Mouse (Mus musculus): ENCODE results near the gene Cfap299. TPM values are rescaled to one million over a fixed set of nuclear protein-coding genes. Genes with fewer than 3 reads are reported as not detected.

Gene Cfap299
- polyA plus RNA-seq, 1 experiment from 2014 or later: 1.1 TPM

DNA sequence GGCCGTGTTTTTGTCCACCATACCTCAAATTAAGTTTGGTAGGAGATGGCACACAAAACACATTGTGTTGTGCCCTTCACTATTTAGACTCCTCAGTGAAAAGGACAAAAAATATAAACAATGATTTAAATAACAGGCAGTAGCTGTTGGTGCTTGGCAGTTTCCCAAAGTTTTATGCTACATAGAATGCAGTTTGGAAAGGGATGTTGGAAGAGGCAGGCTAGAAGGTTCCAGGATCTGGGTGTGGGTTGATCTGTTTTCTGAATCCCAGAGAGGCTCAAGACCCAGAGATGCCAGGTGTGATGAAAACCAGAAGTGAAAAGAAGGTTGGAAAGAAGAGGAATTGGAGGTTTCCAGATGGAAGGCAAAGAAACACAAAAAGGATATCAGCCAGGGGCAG lies 73.1 kb downstream of the Cfap299 start:
- no peak for ATAC-seq
- no peaks in the 10 kb centered on the region for H3K27me3 ChIP-seq
- H3K27ac ChIP-seq: no peak overlapping the region
- 87% methylated on average over 1 of the region's 1 CpGs for WGBS
- no peaks in the 10 kb centered on the region for H3K9me3 ChIP-seq (replicated peaks)
- no peaks in the 10 kb centered on the region for H3K4me1 ChIP-seq
- no peak overlapping the region for H3K4me2 ChIP-seq
- no peaks in the 10 kb centered on the region for H3K36me3 ChIP-seq (ENCODE audit: poor library complexity, severe bottlenecking)
- no peak overlapping the region for H3K4me3 ChIP-seq
- no peak overlapping the region for H3K9ac ChIP-seq

DNA sequence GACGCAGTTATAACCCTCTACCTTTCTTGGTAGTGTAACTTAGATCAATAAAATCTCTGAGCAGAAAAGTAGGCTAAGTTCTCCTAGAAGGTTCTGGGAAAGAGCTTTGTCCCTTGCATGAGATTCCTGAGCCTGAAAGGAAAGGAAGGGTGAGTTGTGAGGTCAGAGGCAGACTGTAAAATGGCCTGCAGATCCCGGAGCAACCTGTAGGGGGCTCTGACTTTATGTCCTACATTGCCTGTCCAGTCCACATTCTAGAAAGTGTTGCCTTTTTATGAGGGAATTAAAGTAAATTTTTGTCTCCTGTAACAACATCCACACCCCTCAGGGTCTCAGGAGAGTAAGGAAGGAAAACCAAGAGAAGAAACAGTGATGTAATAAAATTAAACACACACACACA lies 81.0 kb downstream of the Cfap299 start:
- Histone ChIP-seq H3K4me2 (no peak overlapping the region), H3K4me3 (no peak overlapping the region), H3K27ac (no peak overlapping the region), H3K9ac (no peak overlapping the region), H3K9me3 (replicated peaks) (no peaks in the 10 kb centered on the region), H3K27me3 (no peaks in the 10 kb centered on the region), H3K36me3 (ENCODE audit: poor library complexity, severe bottlenecking) (no peaks in the 10 kb centered on the region), H3K4me1 (no peaks in the 10 kb centered on the region)
- 78% methylated on average over 2 of the region's 2 CpGs for WGBS
- no peak for ATAC-seq

DNA sequence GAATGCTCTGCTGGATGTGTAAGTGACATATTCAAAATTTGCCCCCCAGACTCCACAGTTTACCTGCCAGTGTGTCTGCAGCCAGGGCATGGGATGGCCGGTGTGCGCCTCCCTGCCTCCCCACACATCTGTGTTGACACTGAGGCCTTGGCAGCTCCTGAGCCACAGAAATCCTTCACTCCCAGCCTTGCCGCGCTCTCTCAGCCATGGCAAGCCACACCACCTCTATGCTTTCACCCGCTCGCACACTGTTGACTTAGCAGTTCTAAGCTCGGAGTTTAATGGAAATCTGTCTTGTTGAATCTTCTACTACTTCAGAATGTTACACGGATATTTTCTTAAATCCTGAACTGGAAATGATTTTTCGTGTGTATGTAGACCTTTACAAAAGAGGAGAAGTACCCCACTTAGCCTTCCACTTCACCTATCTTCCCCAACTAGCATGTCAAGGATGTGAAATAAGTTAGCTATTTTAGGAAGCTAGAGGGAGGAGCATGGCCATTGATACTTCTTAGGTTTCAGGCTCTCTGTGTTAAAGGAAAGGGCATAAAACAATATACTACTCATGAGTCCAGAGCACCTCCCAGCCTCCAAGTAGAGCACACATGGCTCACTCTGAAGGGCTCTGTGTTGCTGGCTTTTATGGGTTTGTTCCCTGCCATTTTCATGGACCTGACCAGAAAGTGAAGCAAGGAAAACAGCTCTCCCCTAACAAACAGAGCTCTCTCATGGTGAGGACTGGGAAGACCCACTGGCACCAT lies 87.5 kb downstream of the Cfap299 start:
- Histone ChIP-seq H3K36me3 (ENCODE audit: poor library complexity, severe bottlenecking) (no peaks in the 10 kb centered on the region), H3K27me3 (no peaks in the 10 kb centered on the region), H3K4me3 (no peak overlapping the region), H3K27ac (no peak overlapping the region), H3K4me2 (no peak overlapping the region), H3K9ac (no peak overlapping the region), H3K9me3 (replicated peaks) (no peaks in the 10 kb centered on the region), H3K4me1 (no peaks in the 10 kb centered on the region)
- 94% methylated on average over 9 of the region's 9 CpGs for WGBS
- ATAC-seq: no peak

- Histone ChIP-seq H3K27ac (no peak overlapping the region), H3K9ac (no peak overlapping the region), H3K9me3 (replicated peaks) (no peaks in the 10 kb centered on the region), H3K4me2 (no peak overlapping the region), H3K4me1 (no peaks in the 10 kb centered on the region), H3K36me3 (ENCODE audit: poor library complexity, severe bottlenecking) (no peaks in the 10 kb centered on the region), H3K27me3 (no peaks in the 10 kb centered on the region), H3K4me3 (no peak overlapping the region)
- 97% methylated on average over 1 of the region's 1 CpGs for WGBS
- ATAC-seq: no peak
Measured at GRCm38 (mm10) chr5:98424965-98425364, 95.9 kb downstream of the Cfap299 start.

GRCm38 (mm10) chr5:98426112-98426511 lies 97.0 kb downstream of the Cfap299 start:
- H3K9me3 ChIP-seq (replicated peaks): no peaks in the 10 kb centered on the region
- ATAC-seq: no peak
- H3K4me3 ChIP-seq: no peak overlapping the region
- 89% methylated on average over 5 of the region's 5 CpGs for WGBS
- no peak overlapping the region for H3K27ac ChIP-seq
- H3K27me3 ChIP-seq: no peaks in the 10 kb centered on the region
- no peak overlapping the region for H3K9ac ChIP-seq
- no peaks in the 10 kb centered on the region for H3K4me1 ChIP-seq
- H3K36me3 ChIP-seq (ENCODE audit: poor library complexity, severe bottlenecking): no peaks in the 10 kb centered on the region
- no peak overlapping the region for H3K4me2 ChIP-seq

GRCm38 (mm10) chr5:98430060-98430459 lies 101.0 kb downstream of the Cfap299 start:
- no peaks in the 10 kb centered on the region for H3K36me3 ChIP-seq (ENCODE audit: poor library complexity, severe bottlenecking)
- no peaks in the 10 kb centered on the region for H3K4me1 ChIP-seq
- 82% methylated on average over 7 of the region's 7 CpGs for WGBS
- H3K4me2 ChIP-seq: no peak overlapping the region
- no peak overlapping the region for H3K4me3 ChIP-seq
- no peaks in the 10 kb centered on the region for H3K9me3 ChIP-seq (replicated peaks)
- no peak overlapping the region for H3K9ac ChIP-seq
- no peaks in the 10 kb centered on the region for H3K27me3 ChIP-seq
- no peak for ATAC-seq
- no peak overlapping the region for H3K27ac ChIP-seq

- ATAC-seq: no peak
- Histone ChIP-seq H3K4me1 (no peaks in the 10 kb centered on the region), H3K4me3 (no peak overlapping the region), H3K9ac (no peak overlapping the region), H3K4me2 (no peak overlapping the region), H3K27ac (no peak overlapping the region), H3K9me3 (replicated peaks) (no peaks in the 10 kb centered on the region), H3K36me3 (ENCODE audit: poor library complexity, severe bottlenecking) (no peaks in the 10 kb centered on the region), H3K27me3 (no peaks in the 10 kb centered on the region)
- 66% methylated on average over 3 of the region's 3 CpGs for WGBS
Measured at GRCm38 (mm10) chr5:98438686-98439085, 109.6 kb downstream of the Cfap299 start.

GRCm38 (mm10) chr5:98446771-98447462 lies 117.8 kb downstream of the Cfap299 start:
- H3K9me3 ChIP-seq (replicated peaks): no peaks in the 10 kb centered on the region
- WGBS: 92% methylated on average over 12 of the region's 12 CpGs
- ATAC-seq: no peak

GRCm38 (mm10) chr5:98449873-98450272 lies 120.8 kb downstream of the Cfap299 start:
- no peak overlapping the region for H3K9ac ChIP-seq
- 86% methylated on average over 2 of the region's 2 CpGs for WGBS
- no peak for ATAC-seq

More at GRCm38 (mm10) chr5:98446771-98447462, 117.8 kb downstream of the Cfap299 start:
- Histone ChIP-seq H3K4me2 (no peak overlapping the region), H3K4me3 (no peak overlapping the region), H3K36me3 (ENCODE audit: poor library complexity, severe bottlenecking) (no peaks in the 10 kb centered on the region), H3K4me1 (no peaks in the 10 kb centered on the region), H3K27ac (no peak overlapping the region), H3K9ac (no peak overlapping the region), H3K27me3 (no peaks in the 10 kb centered on the region)

GRCm38 (mm10) chr5:98466882-98467535 lies 137.9 kb downstream of the Cfap299 start:
- H3K36me3 ChIP-seq (ENCODE audit: poor library complexity, severe bottlenecking): no peaks in the 10 kb centered on the region
- peaks cover 6% of the 10 kb centered on the region; the same call in 1 of the 2 replicates for H3K4me1 ChIP-seq
- no peak overlapping the region for H3K27ac ChIP-seq
- no peak; the same call in 1 of the 2 replicates for ATAC-seq
- H3K4me2 ChIP-seq: no peak overlapping the region
- H3K9me3 ChIP-seq (replicated peaks): no peaks in the 10 kb centered on the region
- no peak overlapping the region for H3K4me3 ChIP-seq
- H3K27me3 ChIP-seq: no peaks in the 10 kb centered on the region
- no peak overlapping the region for H3K9ac ChIP-seq
- 22% methylated on average over 4 of the region's 4 CpGs for WGBS

More at GRCm38 (mm10) chr5:98449873-98450272, 120.8 kb downstream of the Cfap299 start:
- Histone ChIP-seq H3K27me3 (no peaks in the 10 kb centered on the region), H3K36me3 (ENCODE audit: poor library complexity, severe bottlenecking) (no peaks in the 10 kb centered on the region), H3K27ac (no peak overlapping the region), H3K4me1 (no peaks in the 10 kb centered on the region), H3K4me3 (no peak overlapping the region), H3K4me2 (no peak overlapping the region), H3K9me3 (replicated peaks) (no peaks in the 10 kb centered on the region)

GRCm38 (mm10) chr5:98470052-98470451 lies 140.9 kb downstream of the Cfap299 start:
- Histone ChIP-seq H3K36me3 (ENCODE audit: poor library complexity, severe bottlenecking) (no peaks in the 10 kb centered on the region), H3K27ac (no peak overlapping the region), H3K4me1 (peaks cover 6% of the 10 kb centered on the region; the same call in 1 of the 2 replicates), H3K9me3 (replicated peaks) (no peaks in the 10 kb centered on the region), H3K9ac (no peak overlapping the region), H3K4me2 (no peak overlapping the region), H3K27me3 (no peaks in the 10 kb centered on the region), H3K4me3 (no peak overlapping the region)
- 87% methylated on average over 4 of the region's 4 CpGs for WGBS
- ATAC-seq: no peak

DNA sequence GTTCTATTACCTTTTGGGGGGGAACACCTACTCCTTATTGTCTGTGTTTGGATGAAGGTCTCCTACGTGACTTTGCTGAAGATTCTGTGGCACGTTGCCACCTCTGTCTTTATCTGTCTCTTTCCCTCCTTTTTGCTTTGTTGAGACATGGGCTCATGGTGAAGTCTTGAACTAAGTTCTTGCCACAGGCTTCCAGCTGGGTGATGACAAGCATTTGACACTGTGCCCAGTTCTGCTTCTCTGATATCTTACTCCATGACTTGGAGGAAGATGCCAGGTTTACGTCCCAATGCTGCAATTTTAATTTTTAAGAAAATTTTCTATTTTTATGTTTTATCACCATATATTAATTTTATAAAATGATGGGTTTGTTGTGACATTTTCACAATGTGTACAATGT lies 147.4 kb downstream of the Cfap299 start:
- 94% methylated on average over 3 of the region's 3 CpGs for WGBS
- H3K4me3 ChIP-seq: no peak overlapping the region
- H3K36me3 ChIP-seq (ENCODE audit: poor library complexity, severe bottlenecking): no peaks in the 10 kb centered on the region

More for the DNA sequence above, 147.4 kb downstream of the Cfap299 start:
- Histone ChIP-seq H3K27ac (no peak overlapping the region), H3K4me1 (no peaks in the 10 kb centered on the region), H3K4me2 (no peak overlapping the region), H3K27me3 (no peaks in the 10 kb centered on the region), H3K9ac (no peak overlapping the region), H3K9me3 (replicated peaks) (no peaks in the 10 kb centered on the region)
- no peak for ATAC-seq

All from forebrain, embryonic 13.5 days (tissue).